11 mouse cellular contexts compared by ENCODE assay signal in the genomic region with DNA sequence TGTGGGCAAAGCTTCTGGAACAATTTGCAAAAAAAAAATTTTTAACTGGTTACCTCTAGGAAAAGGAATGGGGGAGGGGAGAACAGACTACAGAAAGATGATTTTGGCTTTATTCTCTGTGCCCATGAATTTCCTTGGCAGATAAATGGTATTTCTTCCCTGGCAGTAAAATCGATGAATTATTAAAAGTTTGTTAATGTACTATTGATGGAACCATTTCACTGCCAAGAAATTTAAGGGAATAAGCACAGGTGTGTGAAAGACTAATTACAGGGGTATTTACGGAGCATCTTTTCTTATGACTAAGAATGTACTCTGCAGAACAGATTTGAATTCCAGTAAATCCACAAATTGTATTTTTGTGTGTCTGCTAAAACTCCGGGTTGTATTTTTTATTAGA. TPM values are rescaled to one million over a fixed set of nuclear protein-coding genes. Genes with fewer than 3 reads are reported as not detected.
DNase-seq lines count a peak whose midpoint lies in the region; ATAC-seq lines count a peak whose summit lies in the region.
"Had no signal": no experiment of that assay in that cellular context is flagged by ENCODE, and none has a peak within 500 bp of the region (broad histone marks: within the 10 kb centered on the region; RNA-seq: fewer than 3 reads in every experiment).

No protein-coding gene starts in this region.

- peaks cover 9% of the 10 kb centered on the region for H3K9me3 ChIP-seq in heart, embryonic 15.5 days (replicated peaks)
- peaks cover 44% of the 10 kb centered on the region for H3K9me3 ChIP-seq in embryonic facial prominence, embryonic 13.5 days
- H3K9me3 ChIP-seq in hindbrain, embryonic 16.5 days (ENCODE audit: control insufficient read depth, low read length) = peaks cover 27% of the 10 kb centered on the region
- peaks cover 19% of the 10 kb centered on the region for H3K9me3 ChIP-seq in midbrain, embryonic 13.5 days

- H3K9ac ChIP-seq in heart, embryonic 15.5 days = 0 out of 2 replicates have a peak overlapping the region, but pooled peaks have one; percentile 43
- H3K9ac ChIP-seq in embryonic facial prominence, embryonic 13.5 days = peak overlapping the region; percentile 76
- H3K9ac ChIP-seq in hindbrain, embryonic 16.5 days (ENCODE audit: low read depth, low read length) = peak overlapping the region; percentile 53; the same call in 1 of the 2 replicates
- H3K9ac ChIP-seq in midbrain, embryonic 13.5 days (replicated peaks) = peak overlapping the region; percentile 63

- peak overlapping the region; percentile 75 for H3K4me3 ChIP-seq in heart, embryonic 15.5 days
- H3K4me3 ChIP-seq in embryonic facial prominence, embryonic 13.5 days = peak overlapping the region; percentile 62
- peak overlapping the region; percentile 64 for H3K4me3 ChIP-seq in hindbrain, embryonic 16.5 days (ENCODE audit: low read length)
- H3K4me3 ChIP-seq in midbrain, embryonic 13.5 days (replicated peaks) = peak overlapping the region; percentile 63

- H3K36me3 ChIP-seq in heart, embryonic 15.5 days = peaks cover 2% of the 10 kb centered on the region; the same call in 1 of the 2 replicates
- 0 out of 2 replicates have a peak, but pooled peaks cover 7% of the 10 kb centered on the region for H3K36me3 ChIP-seq in embryonic facial prominence, embryonic 13.5 days
- H3K36me3 ChIP-seq in hindbrain, embryonic 16.5 days (ENCODE audit: control insufficient read depth, insufficient read depth, low read length) = no peaks in the 10 kb centered on the region
- H3K36me3 ChIP-seq in midbrain, embryonic 13.5 days = no peaks in the 10 kb centered on the region

- no peak for ATAC-seq in heart, embryonic 15.5 days (replicated peaks; ENCODE audit: insufficient number of reproducible peaks, insufficient read depth, low FRiP score, low read depth)
- no peak for ATAC-seq in embryonic facial prominence, embryonic 13.5 days (ENCODE audit: insufficient number of reproducible peaks, insufficient read depth, low FRiP score, low TSS enrichment, low read depth)
- no peak for ATAC-seq in hindbrain, embryonic 16.5 days
- no peak for ATAC-seq in midbrain, embryonic 13.5 days

- H3K4me1 ChIP-seq in heart, embryonic 15.5 days (replicated peaks) = no peaks in the 10 kb centered on the region
- no peaks in the 10 kb centered on the region for H3K4me1 ChIP-seq in embryonic facial prominence, embryonic 13.5 days
- H3K4me1 ChIP-seq in hindbrain, embryonic 16.5 days (ENCODE audit: control insufficient read depth, insufficient read depth, low read depth, low read length) = no peaks in the 10 kb centered on the region
- H3K4me1 ChIP-seq in midbrain, embryonic 13.5 days (replicated peaks) = 0 out of 2 replicates have a peak, but pooled peaks cover 3% of the 10 kb centered on the region

- H3K27ac ChIP-seq in heart, embryonic 15.5 days = no peak overlapping the region
- H3K27ac ChIP-seq in embryonic facial prominence, embryonic 13.5 days = no peak overlapping the region; the same call in 1 of the 2 replicates
- no peak overlapping the region for H3K27ac ChIP-seq in hindbrain, embryonic 16.5 days (ENCODE audit: low read depth, low read length)
- H3K27ac ChIP-seq in midbrain, embryonic 13.5 days = no peak overlapping the region

- no peaks in the 10 kb centered on the region for H3K27me3 ChIP-seq in heart, embryonic 15.5 days
- H3K27me3 ChIP-seq in embryonic facial prominence, embryonic 13.5 days = no peaks in the 10 kb centered on the region
- H3K27me3 ChIP-seq in hindbrain, embryonic 16.5 days (replicated peaks; ENCODE audit: control insufficient read depth, insufficient read depth, low read length) = no peaks in the 10 kb centered on the region
- H3K27me3 ChIP-seq in midbrain, embryonic 13.5 days = no peaks in the 10 kb centered on the region
- H3K27me3 ChIP-seq: CH12.LX had no signal

- H3K4me2 ChIP-seq in heart, embryonic 15.5 days = peak overlapping the region; percentile 64
- H3K4me2 ChIP-seq in embryonic facial prominence, embryonic 13.5 days = peak overlapping the region; percentile 58
- H3K4me2 ChIP-seq in hindbrain, embryonic 16.5 days (ENCODE audit: low read length) = peak overlapping the region; percentile 51
- peak overlapping the region; percentile 57 for H3K4me2 ChIP-seq in midbrain, embryonic 13.5 days (replicated peaks)

- WGBS in heart, embryonic 15.5 days = 46% methylated on average over 3 of the region's 3 CpGs
- 47% methylated on average over 3 of the region's 3 CpGs for WGBS in embryonic facial prominence, embryonic 13.5 days
- 44% methylated on average over 3 of the region's 3 CpGs for WGBS in hindbrain, embryonic 16.5 days
- 40% methylated on average over 3 of the region's 3 CpGs for WGBS in midbrain, embryonic 13.5 days

- DNase-seq in heart, adult 11 months = no peak
- no peak for DNase-seq in thymus, postnatal 14 days
- no peak for DNase-seq in right cerebral cortex, postnatal 36 days (ENCODE audit: low spot score in 2 of 2)
- DNase-seq in lung, postnatal 14 days = no peak
- DNase-seq: adrenal gland, postnatal 14 days; right cerebral cortex, postnatal 14 days had no signal

RNA-seq across cellular contexts. Expression of a gene that starts 1.0 kb away (rescaled TPM):
- polyA plus RNA-seq in heart, embryonic 15.5 days (2015; fragmentation: Nextera tagmentation; extraction: Ambion mirVana) = 5.4 and 5.6 TPM in 2 replicates
- 9.6 and 11.3 TPM in 2 replicates for polyA plus RNA-seq in embryonic facial prominence, embryonic 13.5 days (2015; fragmentation: Nextera tagmentation; extraction: Ambion mirVana)
- 26.8 and 31.3 TPM in 2 replicates for polyA plus RNA-seq in hindbrain, embryonic 16.5 days (2015; fragmentation: Nextera tagmentation; extraction: Ambion mirVana)
- 31.1 and 35.2 TPM in 2 replicates for polyA plus RNA-seq in midbrain, embryonic 13.5 days (2015; fragmentation: Nextera tagmentation; extraction: Ambion mirVana)

RNA-seq across cellular contexts. Expression of a gene that starts 1.1 kb away (rescaled TPM):
- 82.4 and 108 TPM in 2 replicates for polyA plus RNA-seq in heart, embryonic 15.5 days (2015; fragmentation: Nextera tagmentation; extraction: Ambion mirVana)
- 159 and 180 TPM in 2 replicates for polyA plus RNA-seq in embryonic facial prominence, embryonic 13.5 days (2015; fragmentation: Nextera tagmentation; extraction: Ambion mirVana)
- polyA plus RNA-seq in hindbrain, embryonic 16.5 days (2015; fragmentation: Nextera tagmentation; extraction: Ambion mirVana) = 97.5 and 111 TPM in 2 replicates
- polyA plus RNA-seq in midbrain, embryonic 13.5 days (2015; fragmentation: Nextera tagmentation; extraction: Ambion mirVana) = 82.9 and 87.2 TPM in 2 replicates

RNA-seq across cellular contexts. Expression of a gene that starts 35.1 kb away (rescaled TPM):
- 5.8 and 10.4 TPM in 2 replicates for polyA plus RNA-seq in heart, embryonic 15.5 days (2015; fragmentation: Nextera tagmentation; extraction: Ambion mirVana)
- polyA plus RNA-seq in embryonic facial prominence, embryonic 13.5 days (2015; fragmentation: Nextera tagmentation; extraction: Ambion mirVana) = 3.2 and 4.5 TPM in 2 replicates
- 6.9 and 9.5 TPM in 2 replicates for polyA plus RNA-seq in hindbrain, embryonic 16.5 days (2015; fragmentation: Nextera tagmentation; extraction: Ambion mirVana)
- polyA plus RNA-seq in midbrain, embryonic 13.5 days (2015; fragmentation: Nextera tagmentation; extraction: Ambion mirVana) = 1.7 and 2.3 TPM in 2 replicates
